Mouse (Mus musculus) embryonic fibroblast, embryonic 13.5 days (primary cell): ENCODE measurements around the gene Rpl10l.

Source experiments
- CTCF ChIP-seq: IDR thresholded peaks from 2 replicates; pipeline ENCODE4 v1.5.1; 2011; ENCODE audit warnings: mild to moderate bottlenecking, control low read depth, low read length, moderate library complexity, borderline replicate concordance; ENCODE audit not compliant: insufficient read depth
- POLR2A ChIP-seq: IDR thresholded peaks from 2 replicates; pipeline ENCODE4 v1.6.1; 2011; ENCODE audit warnings: low read depth, mild to moderate bottlenecking, control low read depth, low read length, moderate library complexity

- TF ChIP-seq CTCF, result no peak
- no peak for TF ChIP-seq POLR2A
Measured at GRCm38 (mm10) chr12:66275890-66276289, 8.3 kb downstream of the Rpl10l start.
